8 mouse cellular contexts compared by ENCODE assay signal in the genomic region with DNA sequence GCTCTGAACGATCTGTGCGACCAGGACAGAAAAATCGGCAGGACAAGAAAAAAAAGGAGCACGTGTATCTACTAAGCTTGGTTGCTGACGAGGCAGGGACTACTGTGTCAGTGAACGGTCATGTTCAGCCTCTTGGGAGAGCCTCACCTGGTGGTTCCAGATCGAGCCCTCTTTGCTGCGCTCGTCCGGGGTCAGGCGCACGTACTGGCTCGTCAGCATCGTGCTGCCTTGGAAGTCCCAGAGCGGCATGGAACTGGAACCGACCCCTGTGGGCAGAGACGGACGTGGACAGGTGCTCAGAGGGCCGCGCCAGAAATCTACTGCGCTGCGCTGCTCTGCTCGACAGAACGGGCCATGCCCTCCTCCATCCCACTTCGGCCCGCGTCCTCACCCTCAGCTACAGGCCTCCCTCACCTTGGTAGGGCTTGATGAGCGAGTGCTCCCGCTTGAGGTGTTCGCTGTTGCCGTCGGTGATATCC. TPM values are rescaled to one million over a fixed set of nuclear protein-coding genes. Genes with fewer than 3 reads are reported as not detected.
DNase-seq lines count a peak whose midpoint lies in the region; ATAC-seq and TF ChIP-seq lines count a peak whose summit lies in the region.

No protein-coding gene starts in this region.

- CTCF ChIA-PET in Patski (lab: Charles Lee): no interaction called here

- no peaks in the 10 kb centered on the region for H3K9me3 ChIP-seq in intestine, embryonic 16.5 days (ENCODE audit: control insufficient read depth, low read length)
- no peaks in the 10 kb centered on the region for H3K9me3 ChIP-seq in midbrain, embryonic 15.5 days

- no peak for TF ChIP-seq POLR2A in embryonic fibroblast, embryonic 13.5 days (IDR thresholded peaks at IDR 0.05; ENCODE audit: low read depth, low read length)

- no peak for TF ChIP-seq CTCF in layer of hippocampus, adult 2 months (conservative IDR thresholded peaks at IDR 0.05)
- TF ChIP-seq CTCF in Patski (IDR thresholded peaks at IDR 0.05): no peak
- no peak for TF ChIP-seq CTCF in embryonic fibroblast, embryonic 13.5 days (IDR thresholded peaks at IDR 0.05; ENCODE audit: borderline replicate concordance, insufficient read depth, low read length)

- in situ Hi-C loops in Patski (cut with MboI; ENCODE audit: low pct_unique_long_range_greater_than_20kb): no loop called here

- 0 out of 2 replicates have a peak, but pooled peaks cover 7% of the 10 kb centered on the region for H3K36me3 ChIP-seq in intestine, embryonic 16.5 days (ENCODE audit: control insufficient read depth, insufficient read depth, low read length)
- H3K36me3 ChIP-seq in midbrain, embryonic 15.5 days (replicated peaks): no peaks in the 10 kb centered on the region; the same call in 1 of the 2 replicates

- 1% methylated on average over 32 of the region's 32 CpGs for WGBS in intestine, embryonic 16.5 days
- 1% methylated on average over 32 of the region's 32 CpGs for WGBS in midbrain, embryonic 15.5 days

- H3K4me1 ChIP-seq in embryonic fibroblast, embryonic 13.5 days (ENCODE audit: control insufficient read depth, insufficient read depth, low read length): peaks cover 9% of the 10 kb centered on the region
- peaks cover 11% of the 10 kb centered on the region for H3K4me1 ChIP-seq in intestine, embryonic 16.5 days (ENCODE audit: control insufficient read depth, insufficient read depth, low read length)
- H3K4me1 ChIP-seq in midbrain, embryonic 15.5 days: peaks cover 23% of the 10 kb centered on the region

- H3K4me2 ChIP-seq in intestine, embryonic 16.5 days (ENCODE audit: low read depth, low read length): peak overlapping the region; percentile 77
- H3K4me2 ChIP-seq in midbrain, embryonic 15.5 days: peak overlapping the region; percentile 80

- peak overlapping the region; percentile 94 for H3K27ac ChIP-seq in layer of hippocampus, adult 2 months
- H3K27ac ChIP-seq in embryonic fibroblast, embryonic 13.5 days (ENCODE audit: insufficient read depth, low read length): peak overlapping the region; percentile 65
- H3K27ac ChIP-seq in intestine, embryonic 16.5 days (ENCODE audit: low read length): peak overlapping the region; percentile 95
- peak overlapping the region; percentile 86 for H3K27ac ChIP-seq in midbrain, embryonic 15.5 days

- peaks cover 5% of the 10 kb centered on the region for H3K27me3 ChIP-seq in Patski
- no peaks in the 10 kb centered on the region for H3K27me3 ChIP-seq in intestine, embryonic 16.5 days (replicated peaks; ENCODE audit: control insufficient read depth, insufficient read depth, low read length)
- no peaks in the 10 kb centered on the region for H3K27me3 ChIP-seq in midbrain, embryonic 15.5 days (replicated peaks)

- H3K9ac ChIP-seq in intestine, embryonic 16.5 days (ENCODE audit: low read depth, low read length): peak overlapping the region; percentile 89
- H3K9ac ChIP-seq in midbrain, embryonic 15.5 days: peak overlapping the region; percentile 91

- ATAC-seq in Patski: peak; percentile 29
- ATAC-seq in intestine, embryonic 16.5 days: peak; percentile 39
- ATAC-seq in midbrain, embryonic 15.5 days (replicated peaks): peak; percentile 68

- H3K4me3 ChIP-seq in layer of hippocampus, adult 2 months: peak overlapping the region; percentile 87
- peak overlapping the region; percentile 99 for H3K4me3 ChIP-seq in embryonic fibroblast, embryonic 13.5 days (ENCODE audit: insufficient read depth, low read length)
- peak overlapping the region; percentile 84 for H3K4me3 ChIP-seq in intestine, embryonic 16.5 days (ENCODE audit: low read length)
- peak overlapping the region; percentile 91 for H3K4me3 ChIP-seq in midbrain, embryonic 15.5 days

- DNase-seq in layer of hippocampus, adult 2 months (ENCODE audit: low spot score in 2 of 2): no peak
- no peak for DNase-seq in layer of hippocampus, adult 11-12 months (ENCODE audit: low spot score)
- peak; percentile 7 for DNase-seq in Patski (ENCODE audit: low read depth, low spot score)
- DNase-seq in adrenal gland, postnatal 25 days: no peak
- DNase-seq in urinary bladder, postnatal 10 days (ENCODE audit: low spot score): no peak

- POLR2A ChIA-PET in Patski (lab: Charles Lee): interaction anchor here (0.5 kb wide), 1 partner anchor 55 kb away, joined by 5 read pairs; no protein-coding TSS in a partner anchor

RNA-seq across cellular contexts. Expression of gene Lman2, which starts 0.6 kb away (rescaled TPM):
- total RNA-seq in layer of hippocampus, adult 2 months (2021): 10 to 100 TPM; 66.2 to 66.8 TPM
- 145 TPM for polyA plus RNA-seq in Patski (2021)
- polyA plus RNA-seq in embryonic fibroblast, embryonic 13.5 days (2011; ENCODE audit: insufficient read length, low read depth, missing spikeins): 66.9 and 70.7 TPM in 2 replicates
- polyA plus RNA-seq in intestine, embryonic 16.5 days (2015; fragmentation: Nextera tagmentation; extraction: Ambion mirVana): 121 and 130 TPM in 2 replicates
- 57.1 and 57.5 TPM in 2 replicates for polyA plus RNA-seq in midbrain, embryonic 15.5 days (2015; fragmentation: Nextera tagmentation; extraction: Ambion mirVana)
- total RNA-seq in adrenal gland, postnatal 25 days (2021): 107 and 109 TPM in 2 replicates

RNA-seq across cellular contexts. Expression of gene Rgs14, which starts 7.5 kb away (rescaled TPM):
- 100 to 1,000 TPM; 113 to 119 TPM for total RNA-seq in layer of hippocampus, adult 2 months (2021)
- polyA plus RNA-seq in Patski (2021): 0.54 TPM
- not detected in 2 replicates for polyA plus RNA-seq in embryonic fibroblast, embryonic 13.5 days (2011; ENCODE audit: insufficient read length, low read depth, missing spikeins)
- polyA plus RNA-seq in intestine, embryonic 16.5 days (2015; fragmentation: Nextera tagmentation; extraction: Ambion mirVana): 0.93 and 1.1 TPM in 2 replicates
- polyA plus RNA-seq in midbrain, embryonic 15.5 days (2015; fragmentation: Nextera tagmentation; extraction: Ambion mirVana): 0.34 and 0.52 TPM in 2 replicates
- 0.70 and 0.86 TPM in 2 replicates for total RNA-seq in adrenal gland, postnatal 25 days (2021)

RNA-seq across cellular contexts. Expression of gene Mxd3, which starts 32.4 kb away (rescaled TPM):
- 1 to 10 TPM; 1.2 to 1.8 TPM for total RNA-seq in layer of hippocampus, adult 2 months (2021)
- 14.8 TPM for polyA plus RNA-seq in Patski (2021)
- polyA plus RNA-seq in embryonic fibroblast, embryonic 13.5 days (2011; ENCODE audit: insufficient read length, low read depth, missing spikeins): 9.5 and 19.0 TPM in 2 replicates
- 20.8 and 24.9 TPM in 2 replicates for polyA plus RNA-seq in intestine, embryonic 16.5 days (2015; fragmentation: Nextera tagmentation; extraction: Ambion mirVana)
- 7.6 and 11.8 TPM in 2 replicates for polyA plus RNA-seq in midbrain, embryonic 15.5 days (2015; fragmentation: Nextera tagmentation; extraction: Ambion mirVana)
- total RNA-seq in adrenal gland, postnatal 25 days (2021): 5.0 and 8.3 TPM in 2 replicates

RNA-seq across cellular contexts. Expression of gene Slc34a1, which starts 36.0 kb away (rescaled TPM):
- total RNA-seq in layer of hippocampus, adult 2 months (2021): under 1 TPM in 1 of 2 experiments, not detected in 1; 0.15 TPM
- polyA plus RNA-seq in Patski (2021): not detected
- not detected in 2 replicates for polyA plus RNA-seq in embryonic fibroblast, embryonic 13.5 days (2011; ENCODE audit: insufficient read length, low read depth, missing spikeins)
- polyA plus RNA-seq in intestine, embryonic 16.5 days (2015; fragmentation: Nextera tagmentation; extraction: Ambion mirVana): 0.07 TPM in 1 of 2 replicates, not detected in the other
- 0.05 TPM in 1 of 2 replicates, not detected in the other for polyA plus RNA-seq in midbrain, embryonic 15.5 days (2015; fragmentation: Nextera tagmentation; extraction: Ambion mirVana)
- not detected in 2 replicates for total RNA-seq in adrenal gland, postnatal 25 days (2021)

RNA-seq across cellular contexts. Expression of gene Rab24, which starts 40.3 kb away (rescaled TPM):
- 10 to 100 TPM; 82.8 to 84.2 TPM for total RNA-seq in layer of hippocampus, adult 2 months (2021)
- polyA plus RNA-seq in Patski (2021): 94.0 TPM
- polyA plus RNA-seq in embryonic fibroblast, embryonic 13.5 days (2011; ENCODE audit: insufficient read length, low read depth, missing spikeins): 41.4 and 48.0 TPM in 2 replicates
- polyA plus RNA-seq in intestine, embryonic 16.5 days (2015; fragmentation: Nextera tagmentation; extraction: Ambion mirVana): 91.7 and 106 TPM in 2 replicates
- polyA plus RNA-seq in midbrain, embryonic 15.5 days (2015; fragmentation: Nextera tagmentation; extraction: Ambion mirVana): 104 and 105 TPM in 2 replicates
- total RNA-seq in adrenal gland, postnatal 25 days (2021): 58.0 and 87.0 TPM in 2 replicates
